Mouse (Mus musculus) CH12.LX (cell line): Measurements from ENCODE around the gene Hsf5. TPM values are rescaled to one million over a fixed set of nuclear protein-coding genes. Genes with fewer than 3 reads are reported as not detected.

Experiments used
- DNase-seq: peaks from one replicate; pipeline ENCODE4 v3.0.0-alpha.2; 2013; ENCODE audit errors: extremely low read depth
- H3K27ac ChIP-seq: 2 replicates; pipeline ENCODE4 v1.5.1; 2012; ENCODE audit warnings: low read depth, mild to moderate bottlenecking, control low read depth, moderate library complexity; ENCODE audit not compliant: insufficient read depth
- H3K27me3 ChIP-seq: replicated peaks from 2 replicates; pipeline ENCODE3; 2012; ENCODE audit warnings: inconsistent platforms
- H3K36me3 ChIP-seq, 2 experiments: replicated peaks in 1 of 2; 2 replicates each; pipeline versions ENCODE3 to v1.6.1; 2012; ENCODE audit warnings: inconsistent platforms in 1 of 2, low read length in 1 of 2, mild to moderate bottlenecking in 1 of 2, mixed read lengths in 1 of 2, moderate library complexity in 1 of 2; ENCODE audit not compliant: control insufficient read depth in 1 of 2, insufficient read depth in 1 of 2
- H3K4me1 ChIP-seq, 2 experiments: 2 replicates each; pipeline ENCODE4 v1.6.1; 2012; ENCODE audit warnings: inconsistent platforms in 1 of 2, moderate library complexity in 1 of 2; ENCODE audit not compliant: insufficient read depth in 2 of 2, control insufficient read depth in 1 of 2
- H3K4me2 ChIP-seq: 2 replicates; pipeline ENCODE4 v1.6.1; 2012; ENCODE audit warnings: low read depth, mild to moderate bottlenecking, control low read depth; ENCODE audit not compliant: poor library complexity, insufficient read depth, severe bottlenecking
- H3K4me3 ChIP-seq, 3 experiments: fragments of 150-350 bp in 1 of 3; sonication (generic) in 1 of 3; replicated peaks in 1 of 3; 2 replicates each; pipeline versions ENCODE3 to v1.5.1; 2011 to 2012; ENCODE audit warnings: low read depth in 2 of 3, low read length in 2 of 3, mild to moderate bottlenecking in 2 of 3, moderate library complexity in 2 of 3, control low read depth in 1 of 3, improper control_type of control experiment in 1 of 3, inconsistent platforms in 1 of 3, mixed read lengths in 1 of 3; ENCODE audit not compliant: poor library complexity in 1 of 3
- H3K79me2 ChIP-seq: replicated peaks from 2 replicates; pipeline ENCODE4 v1.6.1; 2012; ENCODE audit warnings: mild to moderate bottlenecking, moderate library complexity; ENCODE audit not compliant: control insufficient read depth, poor library complexity, insufficient read depth, severe bottlenecking; ENCODE audit errors: extremely low read depth
- H3K9ac ChIP-seq: 2 replicates; pipeline ENCODE4 v1.6.1; 2012; ENCODE audit warnings: low read depth, mild to moderate bottlenecking, control low read depth, moderate library complexity; ENCODE audit not compliant: insufficient read depth
- H3K9me3 ChIP-seq: replicated peaks from 2 replicates; pipeline ENCODE3; 2012; ENCODE audit warnings: low read length, inconsistent platforms, mixed read lengths
- BHLHE40 ChIP-seq: IDR thresholded peaks from 2 replicates; pipeline ENCODE4 v1.6.1; 2011; ENCODE audit warnings: mild to moderate bottlenecking, low read depth, low read length, improper control_type of control experiment
- CHD2 ChIP-seq: IDR thresholded peaks from 2 replicates; pipeline ENCODE4 v1.6.1; 2011; ENCODE audit warnings: low read length, improper control_type of control experiment
- ELF1 ChIP-seq: IDR thresholded peaks from 2 replicates; pipeline ENCODE4 v1.6.1; 2014; ENCODE audit warnings: low read depth, mild to moderate bottlenecking, inconsistent platforms, low read length, improper control_type of control experiment
- EP300 ChIP-seq: IDR thresholded peaks from 2 replicates; pipeline ENCODE4 v1.6.1; 2011; ENCODE audit warnings: low read length, improper control_type of control experiment
- ETS1 ChIP-seq: conservative IDR thresholded peaks from 2 replicates; pipeline ENCODE4 v1.6.1; 2012; ENCODE audit warnings: low read depth, mild to moderate bottlenecking, inconsistent platforms, low read length, improper control_type of control experiment, moderate library complexity
- HCFC1 ChIP-seq: IDR thresholded peaks from 2 replicates; pipeline ENCODE4 v1.6.1; 2012; ENCODE audit warnings: low read depth, mild to moderate bottlenecking, inconsistent platforms, low read length, improper control_type of control experiment
- IRF4 ChIP-seq: IDR thresholded peaks from 2 replicates; pipeline ENCODE4 v1.6.1; 2014; ENCODE audit warnings: low read depth, mild to moderate bottlenecking, inconsistent platforms, low read length, improper control_type of control experiment
- JUN ChIP-seq: IDR thresholded peaks from 2 replicates; pipeline ENCODE4 v1.6.1; 2011; ENCODE audit warnings: low read depth, mild to moderate bottlenecking, low read length, improper control_type of control experiment, moderate library complexity; ENCODE audit not compliant: insufficient read depth
- JUND ChIP-seq: conservative IDR thresholded peaks from 2 replicates; pipeline ENCODE4 v1.6.1; 2011; ENCODE audit warnings: low read depth, low read length, improper control_type of control experiment
- KAT2A ChIP-seq: IDR thresholded peaks from 2 replicates; pipeline ENCODE4 v1.6.1; 2012; ENCODE audit warnings: low read length, improper control_type of control experiment, inconsistent platforms; ENCODE audit not compliant: insufficient replicate concordance
- MAFK ChIP-seq: IDR thresholded peaks from 2 replicates; pipeline ENCODE4 v1.6.1; 2011; ENCODE audit warnings: low read length, improper control_type of control experiment; ENCODE audit not compliant: insufficient replicate concordance
- MAX ChIP-seq: IDR thresholded peaks from 2 replicates; pipeline ENCODE4 v1.6.1; 2011; ENCODE audit warnings: low read length, improper control_type of control experiment
- MAZ ChIP-seq: IDR thresholded peaks from 2 replicates; pipeline ENCODE4 v1.6.1; 2012; ENCODE audit warnings: low read depth, mild to moderate bottlenecking, inconsistent platforms, low read length, improper control_type of control experiment, moderate library complexity
- MEF2A ChIP-seq: IDR thresholded peaks from 2 replicates; pipeline ENCODE4 v1.6.1; 2014; ENCODE audit warnings: low read depth, mild to moderate bottlenecking, inconsistent platforms, low read length, improper control_type of control experiment, borderline replicate concordance
- MXI1 ChIP-seq: IDR thresholded peaks from 2 replicates; pipeline ENCODE4 v1.6.1; 2011; ENCODE audit warnings: mild to moderate bottlenecking, low read depth, low read length, improper control_type of control experiment
- NELFE ChIP-seq: IDR thresholded peaks from 2 replicates; pipeline ENCODE4 v1.6.1; 2011; ENCODE audit warnings: low read depth, low read length, improper control_type of control experiment
- NRF1 ChIP-seq: IDR thresholded peaks from 2 replicates; pipeline ENCODE4 v1.6.1; 2014; ENCODE audit warnings: low read depth, mild to moderate bottlenecking, inconsistent platforms, low read length, improper control_type of control experiment, moderate library complexity
- SIN3A ChIP-seq: IDR thresholded peaks from 2 replicates; pipeline ENCODE4 v1.6.1; 2012; ENCODE audit warnings: low read length, improper control_type of control experiment, inconsistent platforms
- SMC3 ChIP-seq: IDR thresholded peaks from 2 replicates; pipeline ENCODE4 v1.6.1; 2011; ENCODE audit warnings: low read depth, low read length, improper control_type of control experiment
- TBP ChIP-seq: conservative IDR thresholded peaks from 2 replicates; pipeline ENCODE4 v1.6.1; 2011; ENCODE audit warnings: low read depth, low read length, improper control_type of control experiment
- TCF12 ChIP-seq: IDR thresholded peaks from 2 replicates; pipeline ENCODE4 v1.6.1; 2014; ENCODE audit warnings: low read depth, mild to moderate bottlenecking, inconsistent platforms, low read length, improper control_type of control experiment
- UBTF ChIP-seq: IDR thresholded peaks from 2 replicates; pipeline ENCODE4 v1.6.1; 2012; ENCODE audit warnings: low read depth, mild to moderate bottlenecking, inconsistent platforms, low read length, improper control_type of control experiment, moderate library complexity
- USF1 ChIP-seq: IDR thresholded peaks from 2 replicates; pipeline ENCODE4 v1.6.1; 2014; ENCODE audit warnings: low read depth, mild to moderate bottlenecking, inconsistent platforms, low read length, improper control_type of control experiment
- ZKSCAN1 ChIP-seq: IDR thresholded peaks from 2 replicates; pipeline ENCODE4 v1.6.1; 2012; ENCODE audit warnings: low read depth, inconsistent platforms, low read length, improper control_type of control experiment, borderline replicate concordance
- ZMIZ1 ChIP-seq: IDR thresholded peaks from 2 replicates; pipeline ENCODE4 v1.6.1; 2012; ENCODE audit warnings: low read depth, mild to moderate bottlenecking, inconsistent platforms, low read length, improper control_type of control experiment
- dilution Hi-C: fragments of 300-500 bp; cut with MboI; formaldehyde crosslinking; loops from 2 replicates; pipeline ENCODE4 v1.14.3; 2020; ENCODE audit warnings: low sequenced_read_pairs; ENCODE audit not compliant: extremely low pct_unique_long_range_greater_than_20kb, extremely low pct_ligation_motif_present
- in situ Hi-C: fragments of 300-500 bp; cut with MboI; formaldehyde crosslinking; loops from 3 replicates; pipeline ENCODE4 v1.14.3; 2019; ENCODE audit warnings: low sequenced_read_pairs, low pct_ligation_motif_present, low pct_unique_long_range_greater_than_20kb, mixed read lengths
- polyA plus RNA-seq: library from polyadenylated mRNA; unstranded; fragments of >175 nt; gene quantifications from 2 replicates; pipeline ENCODE4 v1.2.1, GENCODE M21; 2012; ENCODE audit warnings: low read depth; ENCODE audit not compliant: insufficient read length
- total RNA-seq, 2 experiments: library from RNA; depleted of rRNA; stranded (reverse); fragments of 300-350 nt in 1 of 2; fragments of >200 nt in 1 of 2; gene quantifications; 2 replicates each; pipeline ENCODE4 v1.2.3; 2012 to 2014

Gene Hsf5
- total and polyA plus RNA-seq, 3 experiments = 0.04 TPM; not detected in 2

GRCm38 (mm10) chr11:87573751-87574150 lies 43.2 kb upstream of the Hsf5 start:
- Histone ChIP-seq H3K9ac (no peak overlapping the region), H3K79me2 (no peaks in the 10 kb centered on the region), H3K9me3 (peaks cover 4% of the 10 kb centered on the region), H3K4me3 (no peak overlapping the region), H3K4me2 (no peak overlapping the region), H3K27ac (no peak overlapping the region), H3K36me3 (no peaks in the 10 kb centered on the region), H3K4me1 (peaks cover 14 to 32% of the 10 kb centered on the region in 2 experiments), H3K27me3 (peaks cover 58% of the 10 kb centered on the region)
- dilution Hi-C loops (no loop called here), in situ Hi-C loops (no loop called here)
- DNase-seq = peak; percentile 12
- no peak for TF ChIP-seq ZKSCAN1
- 0 out of 2 replicates have a peak, but pooled peaks have one; percentile 14 for TF ChIP-seq TCF12
- no peak for TF ChIP-seq MAZ
- TF ChIP-seq HCFC1 = no peak
- TF ChIP-seq CHD2 = 0 out of 2 replicates have a peak, but pooled peaks have one; percentile 23
- TF ChIP-seq ETS1 = 0 out of 2 replicates have a peak, but pooled peaks have one; percentile 36
- TF ChIP-seq UBTF = no peak
- no peak for TF ChIP-seq ELF1
- 0 out of 2 replicates have a peak, but pooled peaks have one; percentile 11 for TF ChIP-seq NELFE
- TF ChIP-seq BHLHE40 = no peak
- no peak for TF ChIP-seq MAFK
- TF ChIP-seq JUN = no peak
- peak; percentile 12; the same call in 1 of the 2 replicates for TF ChIP-seq EP300
- no peak for TF ChIP-seq TBP
- TF ChIP-seq NRF1 = peak; percentile 11; the same call in 1 of the 2 replicates
- 0 out of 2 replicates have a peak, but pooled peaks have one; percentile 29 for TF ChIP-seq IRF4
- TF ChIP-seq MEF2A = no peak
- TF ChIP-seq SIN3A = 0 out of 2 replicates have a peak, but pooled peaks have one; percentile 48

GRCm38 (mm10) chr11:87574520-87575180 lies 42.3 kb upstream of the Hsf5 start:
- Histone ChIP-seq H3K79me2 (no peaks in the 10 kb centered on the region), H3K9ac (no peak overlapping the region), H3K4me2 (peak overlapping the region; percentile 37), H3K4me3 (peak overlapping the region in 1 of 3 experiments; percentile 4), H3K27me3 (peaks cover 58% of the 10 kb centered on the region), H3K27ac (no peak overlapping the region), H3K9me3 (no peaks in the 10 kb centered on the region), H3K36me3 (no peaks in the 10 kb centered on the region), H3K4me1 (peaks cover 15 to 33% of the 10 kb centered on the region in 2 experiments)
- in situ Hi-C loops = no loop called here
- TF ChIP-seq ZKSCAN1 (no peak), KAT2A (no peak), MAX (peak; percentile 20; the same call in 1 of the 2 replicates), MXI1 (no peak), MEF2A (peak; percentile 46), MAFK (peak; percentile 45; the same call in 1 of the 2 replicates), TCF12 (peak; percentile 58; the same call in 1 of the 2 replicates), ELF1 (0 out of 2 replicates have a peak, but pooled peaks have one; percentile 9), SIN3A (peak; percentile 50; the same call in 1 of the 2 replicates), IRF4 (peak; percentile 98), BHLHE40 (peak; percentile 77), ETS1 (peak; percentile 73), SMC3 (no peak; the same call in 1 of the 2 replicates), EP300 (peak; percentile 87), USF1 (no peak; the same call in 1 of the 2 replicates), CHD2 (peak; percentile 78), MAZ (peak; percentile 95), ZMIZ1 (no peak), JUN (peak; percentile 90), JUND (peak; percentile 92)
- dilution Hi-C loops = no loop called here
- DNase-seq = peak; percentile 50
